Mouse (Mus musculus) bone marrow macrophage, adult 2 months (primary cell): ENCODE data around the gene Ugdh.

Source experiments
- CTCF ChIP-seq: IDR thresholded peaks from 2 replicates; pipeline ENCODE4 v1.5.1; 2012; ENCODE audit warnings: low read depth, mild to moderate bottlenecking, low read length, moderate library complexity
- POLR2A ChIP-seq: IDR thresholded peaks from 2 replicates; pipeline ENCODE4 v1.6.1; 2012; ENCODE audit warnings: mild to moderate bottlenecking, low read depth, low read length, borderline replicate concordance

GRCm38 (mm10) chr5:65459454-65459853 lies 23.7 kb upstream of the Ugdh start:
- TF ChIP-seq CTCF (no peak), POLR2A (no peak)
